Mouse (Mus musculus): Measurements from ENCODE around the gene Ndufb10. TPM values are rescaled to one million over a fixed set of nuclear protein-coding genes. Genes with fewer than 3 reads are reported as not detected.
"Not testable (repeated sequence)": the region's sequence is repeated elsewhere in the genome, so short reads cannot be mapped to it uniquely, and the experiment has no call there.

Gene Ndufb10
- polyA plus RNA-seq, 1 experiment from 2014 or later, result 223 TPM

DNA sequence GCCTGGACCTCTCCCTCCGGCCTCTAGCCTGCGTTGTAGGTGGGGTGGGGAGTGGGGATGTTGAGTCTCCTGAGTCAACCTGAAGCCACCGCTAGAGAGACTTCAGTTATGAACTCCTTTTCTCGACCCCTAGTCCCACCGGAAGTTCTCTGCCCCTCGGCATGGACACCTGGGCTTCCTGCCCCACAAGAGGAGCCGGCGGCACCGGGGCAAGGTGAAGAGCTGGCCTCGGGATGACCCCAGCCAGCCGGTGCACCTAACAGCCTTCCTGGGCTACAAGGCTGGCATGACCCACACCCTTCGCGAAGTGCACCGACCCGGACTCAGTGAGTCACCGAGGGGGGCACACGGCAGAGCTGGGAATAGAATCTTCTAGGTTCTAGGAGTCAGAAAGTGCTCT is 3.9 kb upstream of the Ndufb10 start:
- Histone ChIP-seq H3K4me2 (replicated peaks; ENCODE audit: low read depth, low read length) (no peak overlapping the region), H3K4me1 (replicated peaks; ENCODE audit: control insufficient read depth, insufficient read depth, low read length) (peaks cover 4% of the 10 kb centered on the region; the same call in 1 of the 2 replicates), H3K27ac (ENCODE audit: low read depth, low read length) (no peak overlapping the region), H3K9ac (ENCODE audit: low read depth, low read length) (no peak overlapping the region), H3K36me3 (ENCODE audit: control insufficient read depth, insufficient read depth, low read length) (no peaks in the 10 kb centered on the region), H3K27me3 (ENCODE audit: control insufficient read depth, insufficient read depth, low read length) (no peaks in the 10 kb centered on the region; the same call in 1 of the 2 replicates), H3K4me3 (ENCODE audit: low read depth, low read length) (no peak overlapping the region), H3K9me3 (ENCODE audit: control insufficient read depth, low read length) (no peaks in the 10 kb centered on the region)
- WGBS, result 78% methylated on average over 17 of the region's 17 CpGs
- ATAC-seq (ENCODE audit: low FRiP score) (no peak), DNase-seq (ENCODE audit: low spot score) (no peak)

DNA sequence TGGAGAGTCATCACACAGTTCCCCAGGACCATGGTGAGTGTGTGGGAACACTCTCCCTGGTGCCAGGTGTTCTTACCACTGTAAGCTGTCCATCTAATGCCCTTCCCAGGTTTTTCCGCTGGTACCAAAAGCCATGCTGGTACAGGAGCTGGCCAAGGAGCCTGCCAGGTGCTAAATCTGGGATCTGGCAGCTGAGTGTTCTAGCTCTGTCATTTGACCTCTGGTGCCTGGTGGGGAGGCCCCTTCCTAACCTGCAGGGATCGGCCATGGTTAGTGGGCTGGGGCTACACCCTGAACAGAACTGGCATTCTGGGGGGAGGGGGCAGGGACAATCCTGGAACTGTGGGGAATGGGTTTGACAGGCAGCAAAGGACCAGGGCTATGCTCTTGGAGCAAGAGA is 3.3 kb upstream of the Ndufb10 start, which contains the start of gene Rpl3l:
Rpl3l (plus strand) TSS at position 203 of the 400 bp plus-strand sequence.
- 73% methylated on average over 2 of the region's 2 CpGs for WGBS
- H3K9ac ChIP-seq (ENCODE audit: low read depth, low read length), result no peak within 1 kb of the TSS

DNA sequence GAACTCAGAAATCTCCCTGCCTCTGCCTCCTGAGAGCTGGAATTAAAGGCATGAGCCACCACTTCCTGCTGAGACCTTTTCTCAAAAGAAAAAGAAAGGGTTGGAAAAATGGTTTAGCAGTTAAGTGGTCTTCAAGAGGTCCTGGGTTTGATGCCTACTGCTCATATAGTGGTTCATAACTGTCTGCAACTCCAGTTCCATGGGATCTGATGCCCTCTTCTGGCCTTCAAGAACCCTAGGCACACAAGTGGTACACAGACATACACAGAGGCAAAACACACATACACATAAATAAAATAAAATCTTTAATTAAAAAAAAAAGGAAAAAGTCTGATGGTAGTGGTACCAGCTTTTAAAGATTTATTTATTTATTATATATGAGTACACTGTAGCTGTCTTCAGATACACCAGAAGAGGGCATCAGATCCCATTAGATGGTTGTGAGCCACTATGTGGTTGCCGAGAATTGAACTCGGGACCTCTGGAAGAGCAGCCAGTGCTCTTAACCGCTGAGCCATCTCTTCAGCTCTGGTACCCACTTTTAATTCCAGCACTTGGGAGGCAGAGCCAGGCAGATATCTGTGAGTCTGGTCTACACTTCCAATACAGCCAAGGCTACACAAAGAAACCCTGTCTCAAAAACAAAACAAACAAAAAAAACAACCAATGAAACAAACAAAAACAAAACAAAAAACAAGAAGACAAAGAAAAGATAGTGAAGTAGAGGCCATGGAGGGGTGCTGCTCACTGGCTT is 1.5 kb upstream of the Ndufb10 start:
- Histone ChIP-seq H3K4me2 (replicated peaks; ENCODE audit: low read depth, low read length) (no peak overlapping the region), H3K36me3 (ENCODE audit: control insufficient read depth, insufficient read depth, low read length) (0 out of 2 replicates have a peak, but pooled peaks cover 4% of the 10 kb centered on the region), H3K4me3 (ENCODE audit: low read depth, low read length) (no peak overlapping the region), H3K27ac (ENCODE audit: low read depth, low read length) (no peak overlapping the region), H3K9me3 (ENCODE audit: control insufficient read depth, low read length) (no peaks in the 10 kb centered on the region), H3K27me3 (ENCODE audit: control insufficient read depth, insufficient read depth, low read length) (no peaks in the 10 kb centered on the region; the same call in 1 of the 2 replicates), H3K4me1 (replicated peaks; ENCODE audit: control insufficient read depth, insufficient read depth, low read length) (peaks cover 10% of the 10 kb centered on the region), H3K9ac (ENCODE audit: low read depth, low read length) (no peak overlapping the region)
- 71% methylated on average over 3 of the region's 3 CpGs for WGBS
- ATAC-seq (ENCODE audit: low FRiP score) (no peak), DNase-seq (ENCODE audit: low spot score) (no peak)

More for the DNA sequence above, 3.3 kb upstream of the Ndufb10 start, which contains the start of gene Rpl3l:
- DNase-seq (ENCODE audit: low spot score) (no peak), ATAC-seq (ENCODE audit: low FRiP score) (no peak)
- H3K4me3 ChIP-seq (ENCODE audit: low read depth, low read length), result no peak within 1 kb of the TSS
- H3K4me1 ChIP-seq (replicated peaks; ENCODE audit: control insufficient read depth, insufficient read depth, low read length), result peaks cover 5% of the 10 kb centered on the region
- H3K4me2 ChIP-seq (replicated peaks; ENCODE audit: low read depth, low read length), result no peak within 1 kb of the TSS
- H3K36me3 ChIP-seq (ENCODE audit: control insufficient read depth, insufficient read depth, low read length), result no peaks in the 10 kb centered on the region
- H3K27me3 ChIP-seq (ENCODE audit: control insufficient read depth, insufficient read depth, low read length), result no peaks in the 10 kb centered on the region; the same call in 1 of the 2 replicates
- no peak within 1 kb of the TSS for H3K27ac ChIP-seq (ENCODE audit: low read depth, low read length)
- no peaks in the 10 kb centered on the region for H3K9me3 ChIP-seq (ENCODE audit: control insufficient read depth, low read length)

DNA sequence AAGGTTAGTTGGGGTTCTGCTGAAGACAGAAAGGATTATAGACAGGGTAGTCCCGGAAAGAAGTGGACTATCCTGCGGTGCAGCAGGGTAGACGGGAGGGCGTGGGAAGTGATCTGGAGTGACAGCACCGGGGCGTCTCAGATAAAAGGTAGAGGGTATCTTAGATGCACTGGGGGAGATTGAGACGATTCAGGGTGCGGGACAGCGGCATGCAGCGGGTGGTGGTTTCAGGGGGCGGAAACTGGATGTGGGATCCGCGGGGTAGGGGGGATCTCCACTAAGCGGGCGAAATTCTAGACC is 447 bp downstream of the Ndufb10 start:
- ATAC-seq (ENCODE audit: low FRiP score) (no peak), DNase-seq (ENCODE audit: low spot score) (no peak)
- Histone ChIP-seq H3K4me3 (ENCODE audit: low read depth, low read length) (peak overlapping the region; percentile 85), H3K36me3 (ENCODE audit: control insufficient read depth, insufficient read depth, low read length) (0 out of 2 replicates have a peak, but pooled peaks cover 4% of the 10 kb centered on the region), H3K4me2 (replicated peaks; ENCODE audit: low read depth, low read length) (peak overlapping the region; percentile 77), H3K27me3 (ENCODE audit: control insufficient read depth, insufficient read depth, low read length) (no peaks in the 10 kb centered on the region; the same call in 1 of the 2 replicates), H3K27ac (ENCODE audit: low read depth, low read length) (peak overlapping the region; percentile 37), H3K4me1 (replicated peaks; ENCODE audit: control insufficient read depth, insufficient read depth, low read length) (peaks cover 10% of the 10 kb centered on the region), H3K9ac (ENCODE audit: low read depth, low read length) (peak overlapping the region; percentile 84), H3K9me3 (ENCODE audit: control insufficient read depth, low read length) (no peaks in the 10 kb centered on the region)
- WGBS, result under 1% methylated on average over 15 of the region's 15 CpGs

GRCm38 (mm10) chr17:24723122-24723880 is 977 bp downstream of the Ndufb10 start:
- peak overlapping the region; percentile 77 for H3K4me2 ChIP-seq (replicated peaks; ENCODE audit: low read depth, low read length)
- no peaks in the 10 kb centered on the region; the same call in 1 of the 2 replicates for H3K27me3 ChIP-seq (ENCODE audit: control insufficient read depth, insufficient read depth, low read length)
- 4% methylated on average over 12 of the region's 12 CpGs for WGBS
- peak overlapping the region; percentile 84 for H3K9ac ChIP-seq (ENCODE audit: low read depth, low read length)
- peak overlapping the region; percentile 17; the same call in 1 of the 2 replicates for H3K27ac ChIP-seq (ENCODE audit: low read depth, low read length)
- H3K9me3 ChIP-seq (ENCODE audit: control insufficient read depth, low read length), result no peaks in the 10 kb centered on the region
- H3K4me1 ChIP-seq (replicated peaks; ENCODE audit: control insufficient read depth, insufficient read depth, low read length), result peaks cover 10% of the 10 kb centered on the region
- 0 out of 2 replicates have a peak, but pooled peaks cover 4% of the 10 kb centered on the region for H3K36me3 ChIP-seq (ENCODE audit: control insufficient read depth, insufficient read depth, low read length)
- peak overlapping the region; percentile 85 for H3K4me3 ChIP-seq (ENCODE audit: low read depth, low read length)
- DNase-seq (ENCODE audit: low spot score), result no peak
- no peak for ATAC-seq (ENCODE audit: low FRiP score)

DNA sequence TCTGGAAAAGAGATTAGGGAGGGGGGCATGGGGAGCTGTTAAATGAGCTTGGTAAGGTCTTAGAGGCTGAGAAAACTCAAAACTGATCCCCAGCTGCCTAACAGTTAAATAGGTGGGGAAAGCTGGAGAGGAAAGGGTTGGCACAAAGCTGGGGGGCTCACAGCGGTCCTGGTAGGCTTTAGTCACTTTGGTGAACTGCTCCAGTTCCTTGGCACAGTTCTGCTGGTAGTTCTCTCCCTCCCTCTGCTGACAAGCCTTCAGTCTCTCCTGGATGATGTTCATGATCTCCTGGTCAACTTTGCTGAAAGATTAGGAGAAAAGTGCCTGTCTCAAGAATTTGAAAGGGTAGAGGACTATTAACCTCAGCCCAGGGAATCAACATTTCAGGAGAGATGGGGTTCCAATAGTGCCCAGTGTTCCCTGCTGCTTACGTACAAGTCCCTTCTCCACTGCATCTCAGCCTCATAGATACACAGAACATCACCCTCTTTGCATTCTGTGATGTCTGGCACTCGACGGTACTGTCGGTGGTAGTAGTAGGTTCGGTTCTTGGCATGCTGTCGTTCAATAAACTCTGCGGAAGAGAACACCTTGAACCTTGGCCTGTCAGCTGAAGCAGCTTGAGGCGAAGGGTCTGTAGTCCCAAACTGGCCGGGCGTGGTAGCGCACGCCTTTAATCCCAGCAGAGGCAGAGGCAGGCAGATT is 1.9 kb downstream of the Ndufb10 start:
- peaks cover 10% of the 10 kb centered on the region for H3K4me1 ChIP-seq (replicated peaks; ENCODE audit: control insufficient read depth, insufficient read depth, low read length)
- no peaks in the 10 kb centered on the region for H3K9me3 ChIP-seq (ENCODE audit: control insufficient read depth, low read length)
- H3K27ac ChIP-seq (ENCODE audit: low read depth, low read length), result no peak overlapping the region
- H3K4me2 ChIP-seq (replicated peaks; ENCODE audit: low read depth, low read length), result no peak overlapping the region
- no peak overlapping the region for H3K9ac ChIP-seq (ENCODE audit: low read depth, low read length)
- no peaks in the 10 kb centered on the region for H3K27me3 ChIP-seq (ENCODE audit: control insufficient read depth, insufficient read depth, low read length)
- WGBS, result 33% methylated on average over 13 of the region's 13 CpGs
- H3K4me3 ChIP-seq (ENCODE audit: low read depth, low read length), result no peak overlapping the region
- peak; percentile 18 for DNase-seq (ENCODE audit: low spot score)
- H3K36me3 ChIP-seq (ENCODE audit: control insufficient read depth, insufficient read depth, low read length), result 0 out of 2 replicates have a peak, but pooled peaks cover 4% of the 10 kb centered on the region
- ATAC-seq (ENCODE audit: low FRiP score), result no peak

DNA sequence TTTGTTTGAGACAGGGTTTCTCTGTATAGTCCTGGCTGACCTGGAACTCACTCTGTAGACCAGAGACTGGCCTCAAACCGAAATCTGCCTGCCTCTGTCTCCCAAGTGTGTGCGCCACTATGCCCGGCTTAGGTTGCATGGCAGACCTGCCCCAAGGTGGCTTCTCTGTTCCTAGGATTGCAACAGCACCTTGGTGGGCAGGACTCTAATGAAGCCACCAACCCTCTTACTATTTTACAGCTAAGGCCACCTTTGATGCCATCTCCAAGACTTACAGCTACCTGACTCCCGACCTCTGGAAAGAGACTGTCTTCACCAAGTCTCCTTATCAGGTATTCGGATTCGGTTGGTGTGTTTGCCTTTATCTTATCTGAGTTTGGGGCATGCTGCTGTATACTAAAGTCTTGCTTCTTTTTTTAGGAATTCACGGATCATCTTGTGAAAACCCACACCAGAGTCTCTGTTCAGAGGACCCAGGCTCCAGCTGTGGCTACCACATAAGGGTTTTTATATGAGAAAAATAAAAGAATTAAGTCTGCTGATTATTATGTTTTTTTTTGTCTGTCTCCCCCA is 2.8 kb downstream of the Ndufb10 start:
- not testable (repeated sequence) for H3K27me3 ChIP-seq (ENCODE audit: control insufficient read depth, insufficient read depth, low read length); ATAC-seq (ENCODE audit: low FRiP score); H3K9ac ChIP-seq (ENCODE audit: low read depth, low read length); DNase-seq (ENCODE audit: low spot score); H3K27ac ChIP-seq (ENCODE audit: low read depth, low read length); H3K9me3 ChIP-seq (ENCODE audit: control insufficient read depth, low read length); H3K36me3 ChIP-seq (ENCODE audit: control insufficient read depth, insufficient read depth, low read length)
- Histone ChIP-seq H3K4me3 (ENCODE audit: low read depth, low read length) (peak overlapping the region; percentile 75), H3K4me2 (replicated peaks; ENCODE audit: low read depth, low read length) (peak overlapping the region; percentile 39), H3K4me1 (replicated peaks; ENCODE audit: control insufficient read depth, insufficient read depth, low read length) (peaks cover 10% of the 10 kb centered on the region)
- WGBS, result 71% methylated on average over 7 of the region's 7 CpGs

DNA sequence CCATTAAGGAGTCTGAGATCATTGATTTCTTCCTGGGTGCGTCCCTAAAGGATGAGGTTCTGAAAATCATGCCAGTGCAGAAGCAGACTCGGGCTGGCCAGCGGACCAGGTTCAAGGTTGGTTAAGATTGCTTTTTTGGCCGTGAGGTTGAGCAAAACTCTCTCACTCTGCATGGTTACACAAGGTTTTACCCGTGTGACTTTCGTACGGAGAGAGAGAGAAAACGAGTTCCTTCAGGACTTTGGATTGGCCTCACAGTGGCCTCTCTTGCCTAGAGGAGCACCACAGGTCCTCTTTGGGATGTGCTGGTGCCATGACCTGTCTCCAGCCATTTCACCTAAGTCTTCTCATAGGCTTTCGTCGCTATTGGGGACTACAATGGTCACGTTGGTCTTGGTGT is 3.7 kb downstream of the Ndufb10 start:
- WGBS, result 3% methylated on average over 10 of the region's 11 CpGs
- H3K27ac ChIP-seq (ENCODE audit: low read depth, low read length); ATAC-seq (ENCODE audit: low FRiP score); H3K27me3 ChIP-seq (ENCODE audit: control insufficient read depth, insufficient read depth, low read length); H3K9me3 ChIP-seq (ENCODE audit: control insufficient read depth, low read length); H3K36me3 ChIP-seq (ENCODE audit: control insufficient read depth, insufficient read depth, low read length): not testable (repeated sequence)
- peak overlapping the region; percentile 80 for H3K4me2 ChIP-seq (replicated peaks; ENCODE audit: low read depth, low read length)
- peak overlapping the region; percentile 80 for H3K9ac ChIP-seq (ENCODE audit: low read depth, low read length)
- peak overlapping the region; percentile 75 for H3K4me3 ChIP-seq (ENCODE audit: low read depth, low read length)
- DNase-seq (ENCODE audit: low spot score), result peak; percentile 28
- peaks cover 10% of the 10 kb centered on the region for H3K4me1 ChIP-seq (replicated peaks; ENCODE audit: control insufficient read depth, insufficient read depth, low read length)
